Mouse (Mus musculus) C2C12 (cell line): ENCODE data around the gene Mex3a. TPM values are rescaled to one million over a fixed set of nuclear protein-coding genes. Genes with fewer than 3 reads are reported as not detected.
A peak's percentile ranks its signal among the peaks of the same experiment; 100 is the strongest.
"Not testable (repeated sequence)": the region's sequence is repeated elsewhere in the genome, so short reads cannot be mapped to it uniquely, and the experiment has no call there.

Source experiments
- H3K27me3 ChIP-seq: one replicate; pipeline ENCODE4 v1.6.1; 2011; ENCODE audit not compliant: control insufficient read depth, insufficient read depth, insufficient read length
- H3K36me3 ChIP-seq: one replicate; pipeline ENCODE4 v1.6.1; 2011; ENCODE audit not compliant: control insufficient read depth, insufficient read depth
- H3K4me3 ChIP-seq: one replicate; pipeline ENCODE4 v1.5.1; 2011; ENCODE audit warnings: mild to moderate bottlenecking, control low read depth; ENCODE audit not compliant: poor library complexity, insufficient read depth, severe bottlenecking
- H3K79me2 ChIP-seq: one replicate; pipeline ENCODE4 v1.6.1; 2011; ENCODE audit not compliant: control insufficient read depth, insufficient read depth
- H3K79me3 ChIP-seq: one replicate; pipeline ENCODE4 v1.6.1; 2011; ENCODE audit warnings: low read depth, control low read depth
- H3ac ChIP-seq: one replicate; pipeline ENCODE3; 2011; ENCODE audit warnings: low read depth; ENCODE audit not compliant: control insufficient read depth, insufficient read length
- CEBPB ChIP-seq: IDR thresholded peaks from one replicate; pipeline ENCODE4 v1.6.1; 2011; ENCODE audit warnings: low read depth, mild to moderate bottlenecking, control low read depth, moderate library complexity
- CTCF ChIP-seq: IDR thresholded peaks from one replicate; pipeline ENCODE4 v1.5.1; 2011; ENCODE audit not compliant: control insufficient read depth, insufficient read depth, insufficient read length
- FOSL1 ChIP-seq: IDR thresholded peaks from one replicate; pipeline ENCODE4 v1.8.0; 2011; ENCODE audit warnings: mild to moderate bottlenecking, low read length; ENCODE audit not compliant: poor library complexity, insufficient read depth, severe bottlenecking
- MAX ChIP-seq: IDR thresholded peaks from one replicate; pipeline ENCODE4 v1.6.1; 2011; ENCODE audit warnings: mild to moderate bottlenecking, control low read depth
- MYOD1 ChIP-seq: IDR thresholded peaks from one replicate; pipeline ENCODE4 v1.6.1; 2011; ENCODE audit warnings: low read depth; ENCODE audit not compliant: control insufficient read depth, insufficient read length
- MYOG ChIP-seq: IDR thresholded peaks from one replicate; pipeline ENCODE4 v1.6.1; 2011; ENCODE audit not compliant: control insufficient read depth, insufficient read length; ENCODE audit errors: extremely low read depth
- USF1 ChIP-seq: IDR thresholded peaks from one replicate; pipeline ENCODE4 v1.6.1; 2011; ENCODE audit warnings: low read depth, mild to moderate bottlenecking, control low read depth, moderate library complexity
- polyA plus RNA-seq: library from polyadenylated mRNA; unstranded; fragments of >200 nt; fragmentation: generic; extraction: Trizol; gene quantifications from one replicate; pipeline ENCODE4 v1.2.1, GENCODE M21; 2012; ENCODE audit warnings: missing spikeins

The Mex3a gene
- polyA plus RNA-seq, 1 experiment: 14.9 TPM

DNA sequence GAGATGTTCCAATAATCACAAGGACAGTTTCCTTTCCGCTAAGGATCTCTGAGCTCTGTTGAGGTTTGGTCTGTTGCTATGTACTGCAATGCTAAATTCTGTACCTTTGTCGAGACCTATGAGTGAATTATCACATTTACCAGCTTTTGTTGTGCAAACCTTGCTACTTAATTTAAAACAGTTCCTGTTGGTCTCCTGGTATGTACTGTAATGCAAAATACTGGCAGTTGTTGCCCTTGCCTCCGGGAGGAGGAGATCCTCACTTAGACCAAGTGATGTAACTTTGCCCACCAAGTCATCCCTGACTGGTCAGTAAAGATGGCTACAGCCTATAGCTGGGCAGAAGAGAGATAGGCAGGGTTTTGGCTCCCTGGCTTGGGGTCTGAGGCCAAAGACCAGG, 43.3 kb downstream of the Mex3a start, which contains the start of gene Ssr2:
Ssr2 (plus strand) TSS at position 337 of the 400 bp plus-strand sequence.
- H3K4me3 ChIP-seq: no peak within 1 kb of the TSS
- peaks cover 8% of the 10 kb centered on the region for H3K79me3 ChIP-seq
- no peak within 1 kb of the TSS for H3ac ChIP-seq
- peaks cover 11% of the 10 kb centered on the region for H3K79me2 ChIP-seq
- H3K27me3 ChIP-seq: no peaks in the 10 kb centered on the region
- no peak for TF ChIP-seq USF1
- TF ChIP-seq MYOG: no peak
- no peak for TF ChIP-seq FOSL1
- no peak for TF ChIP-seq MYOD1
- TF ChIP-seq CTCF: no peak
- TF ChIP-seq CEBPB: no peak
- no peak for TF ChIP-seq MAX
- no peaks in the 10 kb centered on the region for H3K36me3 ChIP-seq

- Histone ChIP-seq H3K79me3 (peaks cover 18% of the 10 kb centered on the region), H3K36me3 (peaks cover 15% of the 10 kb centered on the region), H3K79me2 (peaks cover 34% of the 10 kb centered on the region)
- H3ac ChIP-seq, H3K27me3 ChIP-seq, H3K4me3 ChIP-seq: not testable (repeated sequence)
Observed at GRCm38 (mm10) chr3:88577846-88578245, 45.7 kb downstream of the Mex3a start.

DNA sequence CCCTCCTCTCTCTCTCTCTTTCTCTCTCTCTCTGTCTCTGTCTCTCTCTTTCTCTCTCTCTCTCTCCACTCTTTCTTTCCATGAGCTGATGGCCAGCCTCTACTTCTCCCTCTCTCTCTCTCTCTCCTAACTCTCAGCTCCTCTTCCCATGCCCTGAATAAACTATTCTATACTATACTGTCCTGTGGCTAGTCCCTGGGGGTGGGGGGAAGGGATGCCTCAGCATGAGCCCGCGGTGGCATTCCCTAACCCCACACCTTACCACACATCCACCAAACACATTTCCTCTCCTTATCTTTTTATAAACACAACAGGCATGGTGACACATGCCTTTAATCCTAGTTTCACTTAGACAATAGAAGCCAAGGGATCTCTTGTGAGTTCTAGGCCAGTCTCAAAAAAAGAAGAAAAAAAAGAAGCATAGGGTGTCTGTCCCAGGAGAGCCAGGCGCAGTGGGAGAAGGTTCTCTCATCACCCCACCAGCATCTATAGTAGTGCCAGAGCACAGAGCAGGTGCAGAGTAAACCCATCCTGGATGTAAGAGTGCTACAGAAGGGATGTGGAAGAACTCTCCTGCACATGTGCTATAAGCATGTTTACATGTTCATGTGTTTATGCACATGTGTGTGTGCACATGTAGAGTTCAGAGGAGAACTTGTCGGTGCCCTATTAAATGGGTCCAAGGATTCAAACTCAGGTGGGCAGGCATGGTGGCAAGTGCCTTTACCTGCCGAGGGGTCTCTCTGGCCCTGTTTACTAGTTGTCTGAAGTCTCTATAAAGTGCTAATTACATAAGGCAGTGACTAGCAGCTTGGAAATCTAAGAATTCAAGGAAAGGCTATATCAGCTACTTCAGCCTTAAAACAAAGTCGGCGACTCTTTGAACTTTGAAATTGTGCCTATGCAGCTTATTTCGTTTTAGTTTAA, 46.6 kb downstream of the Mex3a start:
- TF ChIP-seq MYOD1 (no peak), CEBPB (no peak), MYOG (no peak), FOSL1 (no peak), MAX (no peak), USF1 (no peak), CTCF (no peak)

DNA sequence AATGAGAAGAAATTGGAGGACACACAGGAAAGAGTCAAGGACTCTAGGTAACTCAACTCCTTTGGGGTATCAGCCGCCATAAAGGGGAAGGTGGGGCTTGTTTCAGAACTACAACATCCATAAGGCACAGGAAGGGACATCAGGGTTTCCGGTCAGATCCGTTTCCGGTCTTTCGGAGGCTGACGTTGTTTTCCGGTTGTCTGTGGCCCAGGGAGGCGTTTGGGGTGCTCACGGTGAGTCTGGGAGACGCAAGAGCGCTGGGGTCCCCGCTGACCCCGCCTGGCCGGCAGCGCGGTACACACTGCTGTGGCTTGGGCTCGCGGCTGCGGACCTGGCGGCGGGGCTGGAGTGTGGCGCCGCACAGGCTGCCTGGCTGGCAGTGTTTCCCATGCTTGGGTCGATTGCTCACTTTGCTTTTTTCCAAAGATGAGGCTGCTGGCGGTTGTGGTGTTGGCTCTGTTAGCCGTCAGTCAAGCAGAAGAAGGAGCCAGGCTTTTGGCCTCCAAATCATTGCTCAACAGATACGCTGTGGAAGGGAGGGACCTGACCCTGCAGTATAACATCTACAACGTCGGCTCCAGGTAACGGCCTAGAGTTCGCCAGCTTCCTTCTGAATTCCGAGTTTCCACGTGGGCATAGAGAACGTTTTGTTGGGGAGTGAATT, 47.4 kb downstream of the Mex3a start:
- H3K27me3 ChIP-seq: no peaks in the 10 kb centered on the region
- H3ac ChIP-seq: peak overlapping the region; percentile 79
- peaks cover 41% of the 10 kb centered on the region for H3K79me2 ChIP-seq
- peak overlapping the region; percentile 84 for H3K4me3 ChIP-seq
- peaks cover 21% of the 10 kb centered on the region for H3K79me3 ChIP-seq
- peaks cover 19% of the 10 kb centered on the region for H3K36me3 ChIP-seq
- TF ChIP-seq FOSL1: no peak
- TF ChIP-seq MYOD1: no peak
- TF ChIP-seq MAX: no peak
- TF ChIP-seq CTCF: no peak
- no peak for TF ChIP-seq USF1
- TF ChIP-seq MYOG: no peak
- TF ChIP-seq CEBPB: no peak

More for the DNA sequence above, 46.6 kb downstream of the Mex3a start:
- Histone ChIP-seq H3K4me3 (peak overlapping the region; percentile 84), H3K36me3 (peaks cover 18% of the 10 kb centered on the region), H3K27me3 (no peaks in the 10 kb centered on the region), H3ac (no peak overlapping the region), H3K79me3 (peaks cover 20% of the 10 kb centered on the region), H3K79me2 (peaks cover 40% of the 10 kb centered on the region)

DNA sequence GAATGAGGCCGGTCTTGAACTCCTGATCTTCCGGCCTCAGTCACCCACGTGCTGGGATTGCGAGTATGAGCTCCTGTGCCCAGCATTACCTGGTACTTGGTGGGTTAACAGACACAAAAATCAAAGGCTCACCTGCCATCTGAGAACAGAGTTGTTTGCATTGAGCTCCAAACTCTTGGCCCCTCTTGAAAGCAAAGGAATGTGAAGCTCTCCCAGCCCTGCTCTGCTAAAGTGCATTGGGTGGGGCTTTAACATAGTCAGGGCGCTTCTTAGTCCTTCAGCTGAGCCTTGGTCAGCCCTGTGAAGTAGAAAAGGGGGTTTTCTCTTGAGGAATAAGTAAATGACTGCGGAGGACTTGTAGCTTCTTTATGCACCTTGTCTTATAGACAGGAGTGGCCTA, 53.6 kb downstream of the Mex3a start:
- Histone ChIP-seq H3K4me3 (no peak overlapping the region), H3K36me3 (peaks cover 51% of the 10 kb centered on the region), H3ac (no peak overlapping the region), H3K27me3 (no peaks in the 10 kb centered on the region), H3K79me2 (peaks cover 28% of the 10 kb centered on the region), H3K79me3 (peaks cover 11% of the 10 kb centered on the region)
- no peak for TF ChIP-seq FOSL1
- no peak for TF ChIP-seq MAX
- TF ChIP-seq MYOG: no peak

DNA sequence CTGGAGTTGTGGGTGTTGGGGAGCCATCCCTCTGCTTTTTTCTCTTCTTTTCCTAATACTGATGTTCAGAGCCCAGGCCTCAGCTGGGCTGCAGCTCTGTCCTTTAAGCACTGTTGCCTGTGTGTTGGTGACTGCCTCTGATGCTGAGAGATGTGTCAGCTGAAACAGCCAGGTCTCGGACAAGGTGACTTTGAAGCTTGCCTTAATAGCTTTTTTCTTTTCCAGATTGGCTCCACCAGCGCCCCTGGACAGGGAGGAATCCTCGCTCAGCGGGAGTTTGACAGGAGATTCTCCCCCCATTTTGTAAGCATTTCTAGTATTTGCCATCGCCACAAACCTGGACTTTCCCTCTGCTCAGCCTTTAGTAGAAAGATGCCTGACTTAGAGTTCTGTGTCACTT, 54.4 kb downstream of the Mex3a start:
- Histone ChIP-seq H3K27me3 (no peaks in the 10 kb centered on the region), H3ac (no peak overlapping the region), H3K79me3 (peaks cover 5% of the 10 kb centered on the region), H3K4me3 (no peak overlapping the region), H3K36me3 (peaks cover 43% of the 10 kb centered on the region), H3K79me2 (peaks cover 19% of the 10 kb centered on the region)
- TF ChIP-seq FOSL1: no peak
- TF ChIP-seq MYOG: no peak
- TF ChIP-seq CEBPB: no peak
- TF ChIP-seq CTCF: no peak
- no peak for TF ChIP-seq MAX
- no peak for TF ChIP-seq MYOD1
- no peak for TF ChIP-seq USF1
